ENCODE assay signal across 8 mouse cellular contexts in the genomic region with DNA sequence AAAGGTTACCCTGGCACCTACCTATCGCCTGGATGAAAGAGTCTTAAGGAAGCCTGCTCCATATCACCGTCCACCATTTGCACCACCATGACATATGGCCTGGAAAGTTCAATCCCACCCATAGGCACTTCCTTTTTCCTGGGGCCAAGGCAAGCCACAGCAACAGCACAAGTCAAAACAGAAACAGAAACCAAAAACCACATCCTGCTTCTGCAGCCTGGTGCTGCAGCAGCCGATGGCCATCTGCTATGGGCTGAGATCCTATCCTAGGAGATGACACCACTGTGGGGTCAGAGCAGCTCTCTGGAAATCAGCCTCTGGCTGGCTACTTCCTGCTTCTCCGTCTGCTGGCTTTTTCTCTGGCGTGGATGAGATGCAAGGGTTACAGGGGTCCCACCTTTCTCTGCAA. TPM values are rescaled to one million over a fixed set of nuclear protein-coding genes. Genes with fewer than 3 reads are reported as not detected.
A peak's percentile ranks its signal among the peaks of the same experiment; 100 is the strongest.
DNase-seq lines count a peak whose midpoint lies in the region; ATAC-seq lines count a peak whose summit lies in the region.

No protein-coding gene starts in this region.

- ATAC-seq in frontal cortex, adult (ENCODE audit: low TSS enrichment), result no peak

- intact Hi-C loops in gastrocnemius, postnatal 14 days (cut with DNase I; ENCODE audit: low total_unique reads), result no loop called here

- DNase-seq in layer of hippocampus, adult 9-11 months, result peak; percentile 84
- DNase-seq in layer of hippocampus, postnatal 36 days, result no peak
- peak; percentile 17 for DNase-seq in gastrocnemius, postnatal 14 days
- peak; percentile 20 to 42 for DNase-seq in kidney, postnatal 4 days
- DNase-seq in naive thymus-derived CD4-positive, alpha-beta T cell, adult 2 months (ENCODE audit: low read depth), result peak; percentile 81
- no peak for DNase-seq in cerebellum, adult 8-10 months
- no peak for DNase-seq in frontal cortex, postnatal 14 days (ENCODE audit: low spot score in 2 of 2)

RNA-seq across cellular contexts. Expression of gene Tmem229b, which starts 26.7 kb away (rescaled TPM):
- total RNA-seq in layer of hippocampus, postnatal 36 days (2021), result 10 to 100 TPM; 28.0 to 28.9 TPM
- 10 to 100 TPM; 11.8 to 16.7 TPM for total RNA-seq in gastrocnemius, postnatal 14 days (2021)

RNA-seq across cellular contexts. Expression of gene Plekhh1, which starts 48.3 kb away (rescaled TPM):
- total RNA-seq in layer of hippocampus, postnatal 36 days (2021), result 10 to 100 TPM; 16.9 to 22.1 TPM
- 1 to 10 TPM; 2.2 to 2.5 TPM for total RNA-seq in gastrocnemius, postnatal 14 days (2021)

Comparison
In these comparisons a context has a peak if more than half of its experiments do, and no peak if none do; other contexts are left out.
1. DNase-seq: peak in layer of hippocampus, adult 9-11 months (single experiment), gastrocnemius, postnatal 14 days (single experiment), kidney, postnatal 4 days (2 of 2) and naive thymus-derived CD4-positive, alpha-beta T cell, adult 2 months (single experiment); none in layer of hippocampus, postnatal 36 days (0 of 2), cerebellum, adult 8-10 months (single experiment) and frontal cortex, postnatal 14 days (0 of 2).
2. RNA of gene Plekhh1, which starts 48.3 kb away (total RNA-seq): 16.9 to 22.1 TPM in layer of hippocampus, postnatal 36 days; 2.2 to 2.5 TPM in gastrocnemius, postnatal 14 days; every median in the first group is over 4 times any median in the second.